Mouse (Mus musculus): ENCODE results near the gene Fam19a3. TPM values are rescaled to one million over a fixed set of nuclear protein-coding genes. Genes with fewer than 3 reads are reported as not detected.
A peak's percentile ranks its signal among the peaks of the same experiment; 100 is the strongest.

Gene Fam19a3
- total and polyA plus RNA-seq, 3 experiments = 0.04 to 0.16 TPM; not detected in 1

- H3K4me3 ChIP-seq (replicated peaks in 1 of 3; ENCODE audit: low read depth in 2 of 3, low read length in 2 of 3, poor library complexity in 1 of 3) = peak overlapping the region; percentile 48 to 67 (median 52)
- H3K4me1 ChIP-seq (ENCODE audit: control insufficient read depth in 1 of 2, insufficient read depth in 2 of 2) = peaks cover 5 to 51% of the 10 kb centered on the region in 2 experiments; a peak in 3 of 4 replicates
- H3K27ac ChIP-seq (ENCODE audit: insufficient read depth, low read depth) = no peak overlapping the region
- no peaks in the 10 kb centered on the region for H3K27me3 ChIP-seq (replicated peaks)
- H3K36me3 ChIP-seq (replicated peaks in 1 of 2; ENCODE audit: control insufficient read depth in 1 of 2, insufficient read depth in 1 of 2, low read length in 1 of 2) = peaks cover 8 to 41% of the 10 kb centered on the region in 2 experiments
- no peak for DNase-seq (ENCODE audit: extremely low read depth)
- in situ Hi-C loops (cut with MboI; ENCODE audit: low pct_ligation_motif_present, low pct_unique_long_range_greater_than_20kb, low sequenced_read_pairs) (loop anchor here (10.0 kb wide), 2 partner anchors 176 to 266 kb away; partner anchors contain the start of genes Cttnbp2nl and Wnt2b), dilution Hi-C loops (cut with MboI; ENCODE audit: extremely low pct_ligation_motif_present, extremely low pct_unique_long_range_greater_than_20kb, low sequenced_read_pairs) (no loop called here)
- peak overlapping the region; percentile 55 for H3K4me2 ChIP-seq (ENCODE audit: insufficient read depth, low read depth, poor library complexity, severe bottlenecking)
- peak overlapping the region; percentile 35 for H3K9ac ChIP-seq (ENCODE audit: insufficient read depth, low read depth)
- H3K79me2 ChIP-seq (replicated peaks; ENCODE audit: control insufficient read depth, extremely low read depth, insufficient read depth, poor library complexity, severe bottlenecking) = no peaks in the 10 kb centered on the region
- H3K9me3 ChIP-seq (replicated peaks; ENCODE audit: low read length) = no peaks in the 10 kb centered on the region
- TF ChIP-seq HCFC1 (IDR thresholded peaks at IDR 0.05; ENCODE audit: low read depth, low read length) = no peak
- TF ChIP-seq E2F4 (IDR thresholded peaks at IDR 0.05; ENCODE audit: insufficient replicate concordance, low read depth, low read length) = no peak
- no peak for TF ChIP-seq PAX5 (IDR thresholded peaks at IDR 0.05; ENCODE audit: low read length)
- TF ChIP-seq NRF1 (IDR thresholded peaks at IDR 0.05; ENCODE audit: low read depth, low read length) = no peak
- TF ChIP-seq ZC3H11A (IDR thresholded peaks at IDR 0.05; ENCODE audit: low read depth, low read length) = no peak
- no peak for TF ChIP-seq RAD21 (IDR thresholded peaks at IDR 0.05; ENCODE audit: low read depth, low read length)
- no peak for TF ChIP-seq CTCF (conservative IDR thresholded peaks at IDR 0.05 in 1 of 2, IDR thresholded peaks at IDR 0.05 in 1 of 2; ENCODE audit: low read depth in 2 of 2, low read length in 2 of 2)
- no peak for TF ChIP-seq BHLHE40 (IDR thresholded peaks at IDR 0.05; ENCODE audit: low read depth, low read length)
- TF ChIP-seq KAT2A (IDR thresholded peaks at IDR 0.05; ENCODE audit: insufficient replicate concordance, low read length) = no peak
- no peak for TF ChIP-seq ELF1 (IDR thresholded peaks at IDR 0.05; ENCODE audit: low read depth, low read length)
- no peak for TF ChIP-seq RCOR1 (conservative IDR thresholded peaks at IDR 0.05; ENCODE audit: low read depth, low read length)
- TF ChIP-seq USF2 (conservative IDR thresholded peaks at IDR 0.05; ENCODE audit: low read depth, low read length) = no peak
- TF ChIP-seq IRF4 (IDR thresholded peaks at IDR 0.05; ENCODE audit: low read depth, low read length) = no peak
- no peak for TF ChIP-seq POLR2AphosphoS2 (IDR thresholded peaks at IDR 0.05; ENCODE audit: low read depth, low read length)
- no peak for TF ChIP-seq MXI1 (IDR thresholded peaks at IDR 0.05; ENCODE audit: low read depth, low read length)
- TF ChIP-seq TBP (conservative IDR thresholded peaks at IDR 0.05; ENCODE audit: low read depth, low read length) = no peak
Measured at GRCm38 (mm10) chr3:104789312-104789605, 7.6 kb upstream of the Fam19a3 start.

GRCm38 (mm10) chr3:104788561-104789311, 7.1 kb upstream of the Fam19a3 start:
- H3K27ac ChIP-seq (ENCODE audit: insufficient read depth, low read depth) = no peak overlapping the region
- peak overlapping the region; percentile 35 for H3K9ac ChIP-seq (ENCODE audit: insufficient read depth, low read depth)
- dilution Hi-C loops (cut with MboI; ENCODE audit: extremely low pct_ligation_motif_present, extremely low pct_unique_long_range_greater_than_20kb, low sequenced_read_pairs) = no loop called here
- TF ChIP-seq CHD1 (IDR thresholded peaks at IDR 0.05; ENCODE audit: low read depth, low read length) (no peak), ETS1 (conservative IDR thresholded peaks at IDR 0.05; ENCODE audit: low read depth, low read length) (no peak), CTCF (conservative IDR thresholded peaks at IDR 0.05 in 1 of 2, IDR thresholded peaks at IDR 0.05 in 1 of 2; ENCODE audit: low read depth in 2 of 2, low read length in 2 of 2) (peak in 1 of 2 experiments; percentile 74; a peak in 2 of 4 replicates), TCF12 (IDR thresholded peaks at IDR 0.05; ENCODE audit: low read depth, low read length) (peak; percentile 37; the same call in 1 of the 2 replicates), MAZ (IDR thresholded peaks at IDR 0.05; ENCODE audit: low read depth, low read length) (peak; percentile 46; the same call in 1 of the 2 replicates), POLR2A (IDR thresholded peaks at IDR 0.05; ENCODE audit: low read depth, low read length) (peak; percentile 37; the same call in 1 of the 2 replicates), SIN3A (IDR thresholded peaks at IDR 0.05; ENCODE audit: low read length) (peak; percentile 28; the same call in 1 of the 2 replicates), BHLHE40 (IDR thresholded peaks at IDR 0.05; ENCODE audit: low read depth, low read length) (no peak), RAD21 (IDR thresholded peaks at IDR 0.05; ENCODE audit: low read depth, low read length) (peak; percentile 73), SMC3 (IDR thresholded peaks at IDR 0.05; ENCODE audit: low read depth, low read length) (peak; percentile 69)
- H3K4me1 ChIP-seq (ENCODE audit: control insufficient read depth in 1 of 2, insufficient read depth in 2 of 2) = peaks cover 5 to 45% of the 10 kb centered on the region in 2 experiments; a peak in 3 of 4 replicates
- H3K4me3 ChIP-seq (replicated peaks in 1 of 3; ENCODE audit: low read depth in 2 of 3, low read length in 2 of 3, poor library complexity in 1 of 3) = peak overlapping the region; percentile 48 to 67 (median 52)
- H3K36me3 ChIP-seq (replicated peaks in 1 of 2; ENCODE audit: control insufficient read depth in 1 of 2, insufficient read depth in 1 of 2, low read length in 1 of 2) = peaks cover 8 to 45% of the 10 kb centered on the region in 2 experiments
- H3K79me2 ChIP-seq (replicated peaks; ENCODE audit: control insufficient read depth, extremely low read depth, insufficient read depth, poor library complexity, severe bottlenecking) = no peaks in the 10 kb centered on the region
- no peak for DNase-seq (ENCODE audit: extremely low read depth)
- peak overlapping the region; percentile 55 for H3K4me2 ChIP-seq (ENCODE audit: insufficient read depth, low read depth, poor library complexity, severe bottlenecking)
- no peaks in the 10 kb centered on the region for H3K9me3 ChIP-seq (replicated peaks; ENCODE audit: low read length)
- no peaks in the 10 kb centered on the region for H3K27me3 ChIP-seq (replicated peaks)
- in situ Hi-C loops (cut with MboI; ENCODE audit: low pct_ligation_motif_present, low pct_unique_long_range_greater_than_20kb, low sequenced_read_pairs) = loop anchor here (10.0 kb wide), 2 partner anchors 176 to 266 kb away; partner anchors contain the start of genes Cttnbp2nl and Wnt2b
